Mouse (Mus musculus) gastrocnemius, postnatal 36 days (tissue): Measurements from ENCODE around the gene Adap2. TPM values are rescaled to one million over a fixed set of nuclear protein-coding genes. Genes with fewer than 3 reads are reported as not detected.

ENCODE experiments used
- DNase-seq, 2 experiments: peaks; one replicate each; pipeline ENCODE4 v3.0.0; 2022
- intact Hi-C: fragments of 180-260 bp; cut with DNase I; formaldehyde crosslinking; loops from one replicate; pipeline ENCODE4 v1.15.1; 2025
- total RNA-seq, 2 experiments: library from RNA; stranded (reverse); gene quantifications; 2 replicates each; pipeline ENCODE4 v1.2.3; 2021

The Adap2 gene
- total RNA-seq, 2 experiments from 2014 or later = 3.4 to 5.9 TPM

DNA sequence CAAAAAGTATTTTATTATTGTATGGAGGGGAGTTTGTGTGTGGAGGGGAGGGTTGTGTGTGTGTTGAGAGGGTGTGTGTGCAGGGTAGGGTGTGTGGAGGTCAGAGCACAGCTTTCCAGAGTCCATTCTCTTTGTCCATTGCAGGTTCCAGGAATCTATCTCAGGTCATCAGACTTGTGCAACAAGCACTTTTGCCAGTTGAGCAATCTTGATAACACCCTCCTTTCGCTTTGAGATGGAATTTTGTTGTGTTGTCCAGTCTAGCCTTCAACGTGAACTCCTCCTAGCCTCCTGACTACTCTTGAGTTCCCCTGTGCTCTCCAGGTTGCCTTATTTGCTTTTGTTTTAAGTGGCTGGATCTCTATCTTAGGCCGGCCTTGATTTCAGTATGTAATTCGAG is 36.4 kb downstream of the Adap2 start:
- intact Hi-C loops = no loop called here
- no peak for DNase-seq

- intact Hi-C loops = no loop called here
- DNase-seq = no peak
Measured at GRCm38 (mm10) chr11:80193827-80194226, 39.9 kb downstream of the Adap2 start.

DNA sequence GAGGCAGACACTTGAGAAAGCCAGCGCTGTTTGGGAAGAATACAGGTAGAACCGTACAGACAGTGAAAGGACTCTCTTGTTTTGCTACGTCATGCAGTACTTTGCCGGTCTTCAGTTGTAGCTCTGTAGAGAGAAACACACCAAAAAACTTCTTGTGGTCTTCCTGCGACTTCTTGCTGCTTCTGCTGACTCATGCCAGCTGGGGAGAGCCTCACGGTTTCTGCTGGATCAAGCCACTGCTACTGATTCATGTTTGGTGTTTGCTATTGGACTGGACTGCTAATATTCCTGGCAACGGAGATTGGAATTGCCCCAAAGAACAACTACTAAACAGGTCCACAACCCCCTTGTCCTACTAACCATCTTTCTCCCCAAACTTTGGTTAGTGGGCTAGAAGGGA is 42.4 kb downstream of the Adap2 start:
- DNase-seq = no peak
- intact Hi-C loops = no loop called here

GRCm38 (mm10) chr11:80199316-80199715 is 45.4 kb downstream of the Adap2 start:
- intact Hi-C loops = no loop called here
- DNase-seq = no peak

DNA sequence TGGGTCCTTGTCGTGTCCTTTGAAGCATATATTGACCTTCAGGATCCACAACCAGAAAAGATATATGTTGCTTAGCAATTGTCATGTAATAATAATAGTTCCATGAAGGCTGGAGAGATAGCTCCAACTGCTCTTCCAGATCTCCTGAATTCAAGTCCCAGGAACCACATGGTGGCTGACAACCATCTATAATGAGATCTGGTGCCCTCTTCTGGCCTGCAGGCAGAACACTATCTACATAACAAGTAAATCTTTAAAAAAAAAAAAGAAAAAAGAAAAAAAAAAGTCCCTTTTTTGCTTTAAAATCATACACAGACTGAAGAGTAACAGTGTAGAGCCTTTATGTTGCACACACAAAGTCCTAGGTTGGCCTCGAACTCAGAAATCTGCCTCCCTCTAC is 45.9 kb downstream of the Adap2 start:
- intact Hi-C loops = no loop called here
- DNase-seq = no peak

GRCm38 (mm10) chr11:80200326-80200725 is 46.4 kb downstream of the Adap2 start:
- no peak for DNase-seq
- intact Hi-C loops = no loop called here

DNA sequence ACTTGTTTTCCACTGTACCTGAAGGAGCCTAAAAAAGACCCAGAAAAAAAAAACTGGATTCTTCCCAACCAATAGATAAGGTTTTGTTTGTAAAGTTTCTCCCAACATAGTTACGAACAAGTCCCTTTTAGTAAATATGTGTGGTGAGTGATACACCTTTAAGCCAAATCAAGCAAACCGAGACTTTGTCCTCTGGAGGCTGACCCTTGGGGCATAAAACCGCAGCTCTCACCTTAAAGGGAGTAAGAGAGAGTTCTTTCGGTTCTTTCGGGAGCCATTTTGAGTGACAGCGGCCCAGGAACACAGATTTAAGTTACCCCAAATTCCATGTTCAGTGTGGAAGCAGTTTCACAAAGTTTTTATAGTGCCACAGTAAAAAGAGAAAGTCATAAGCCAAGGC is 48.4 kb downstream of the Adap2 start:
- no peak for DNase-seq
- intact Hi-C loops = no loop called here

DNA sequence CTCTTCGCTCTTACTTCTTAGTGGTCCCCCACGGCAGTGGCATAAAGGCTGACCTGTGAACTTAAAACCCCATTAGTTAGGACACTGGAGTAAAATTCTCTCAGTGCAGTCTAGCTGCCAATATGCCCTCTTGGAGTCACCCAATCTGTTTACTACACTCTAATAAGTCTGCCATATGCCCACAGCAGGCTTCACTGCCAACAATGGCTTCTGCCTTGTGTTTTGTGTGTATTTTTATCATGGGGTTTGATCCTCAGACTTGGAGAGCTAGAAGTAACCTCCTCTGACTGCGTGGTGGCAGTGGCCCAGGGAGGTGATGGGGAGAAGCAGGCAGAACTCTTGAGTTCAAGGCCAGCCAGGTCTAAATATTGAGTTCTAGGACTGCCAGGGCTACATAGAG is 50.1 kb downstream of the Adap2 start:
- intact Hi-C loops = no loop called here
- DNase-seq = no peak

DNA sequence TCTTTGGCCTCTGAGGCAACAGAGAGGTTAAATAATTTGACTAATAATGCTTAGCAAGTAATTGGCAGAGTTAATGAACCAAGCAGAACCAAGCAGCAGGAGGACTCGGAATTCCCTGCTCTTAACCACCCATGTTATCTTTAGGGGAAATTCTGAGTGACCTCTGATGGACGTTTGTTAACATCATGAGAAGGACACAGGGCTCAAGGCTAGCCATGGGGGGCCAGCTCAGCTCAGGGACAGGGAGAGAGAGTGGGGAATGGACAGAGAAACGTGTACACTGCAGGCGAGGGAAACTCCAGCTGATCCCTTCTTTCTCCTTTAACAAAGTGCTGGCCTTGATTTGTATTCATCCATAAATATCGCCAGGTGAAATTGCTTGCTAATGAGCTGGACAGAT is 51.0 kb downstream of the Adap2 start:
- intact Hi-C loops = no loop called here
- DNase-seq = no peak

DNA sequence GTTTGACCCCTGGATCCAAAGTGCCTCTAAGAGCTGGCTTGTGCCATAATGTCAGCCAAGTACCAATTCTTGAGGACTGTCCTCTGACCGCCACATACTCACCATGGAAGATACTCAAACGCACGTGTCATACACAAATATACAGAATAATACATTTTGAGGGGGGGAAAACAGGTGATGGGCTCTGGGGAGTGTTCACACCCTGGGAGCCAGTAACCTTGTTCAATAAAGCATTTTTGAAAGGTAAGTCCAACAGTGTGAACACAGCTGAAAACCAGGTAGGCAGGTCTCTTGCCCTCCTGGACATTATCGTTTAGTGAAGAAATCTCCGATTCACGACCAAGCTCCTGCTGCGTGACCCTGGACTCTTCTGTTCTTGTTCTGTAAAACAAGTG is 54.6 kb downstream of the Adap2 start:
- DNase-seq = no peak
- intact Hi-C loops = no loop called here

- intact Hi-C loops = no loop called here
- DNase-seq = peak; percentile 95
Measured at GRCm38 (mm10) chr11:80208860-80209800, 55.2 kb downstream of the Adap2 start, which contains the start of gene Rhot1. Rhot1 (plus strand) TSS chr11:80209019.

GRCm38 (mm10) chr11:80210321-80210720 is 56.4 kb downstream of the Adap2 start:
- no peak for DNase-seq
- intact Hi-C loops = no loop called here

GRCm38 (mm10) chr11:80212282-80212681 is 58.4 kb downstream of the Adap2 start:
- DNase-seq = no peak
- intact Hi-C loops = no loop called here

DNA sequence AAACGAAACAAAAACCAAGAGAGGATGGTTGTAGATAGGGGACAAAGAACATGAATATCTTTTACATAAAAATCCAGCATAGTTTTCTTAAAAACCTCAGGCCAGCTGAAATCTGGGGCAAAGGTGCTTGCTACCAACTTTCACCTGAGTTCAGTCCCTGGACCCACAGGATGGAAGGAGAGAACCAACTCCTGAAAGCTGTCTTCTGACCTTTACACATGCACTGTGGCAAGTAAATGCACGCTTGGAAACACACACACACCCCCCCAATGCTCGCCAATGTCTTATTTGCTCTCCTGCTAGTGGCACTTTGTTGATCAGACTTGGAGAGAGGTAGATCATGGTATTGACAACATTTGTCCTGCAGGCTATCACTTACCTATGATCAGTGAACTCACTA is 61.4 kb downstream of the Adap2 start:
- intact Hi-C loops = no loop called here
- no peak for DNase-seq

DNA sequence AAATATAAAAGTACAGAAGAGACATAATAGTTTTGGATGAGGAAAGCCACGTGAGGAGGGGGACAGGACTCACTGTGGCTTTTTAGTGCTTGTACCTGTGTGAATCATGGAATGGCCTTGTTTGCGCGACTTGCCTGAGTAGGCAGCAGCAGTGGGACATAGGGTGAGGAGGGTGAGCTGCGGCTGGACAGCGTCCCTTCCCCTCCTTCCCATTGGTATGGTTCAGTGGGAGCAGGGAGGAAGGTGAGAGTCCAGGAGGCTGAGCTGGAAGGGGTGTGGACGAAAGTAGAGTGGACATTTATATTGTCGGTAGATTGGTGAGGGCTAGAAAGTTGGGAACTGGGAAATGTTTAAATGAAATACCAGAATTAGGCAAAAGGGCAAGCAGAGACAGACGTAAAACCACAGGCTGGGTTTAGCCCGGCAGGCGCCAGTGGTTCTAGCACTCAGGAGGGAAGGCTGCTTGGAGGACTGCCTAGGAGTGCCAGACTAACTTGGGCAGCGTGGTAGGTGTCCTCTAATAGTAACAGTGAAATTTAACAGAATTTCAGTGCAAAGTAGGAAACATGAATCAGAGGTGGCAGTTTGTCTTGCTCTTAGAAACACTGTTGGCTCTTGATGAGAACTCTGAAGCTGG is 64.9 kb downstream of the Adap2 start:
- intact Hi-C loops = no loop called here
- DNase-seq = no peak

Other genes with a start within 250 kb of the Adap2 start
- gene Utp6, start 191.7 kb upstream of the Adap2 start, total RNA-seq = 10 to 100 TPM; 25.5 to 30.4 TPM
- gene Suz12, start 161.0 kb upstream of the Adap2 start, total RNA-seq = 10 to 100 TPM; 14.2 to 20.6 TPM
- 1 to 10 TPM; 4.7 to 6.8 TPM for gene Crlf3, start 73.1 kb upstream of the Adap2 start, total RNA-seq
- gene Atad5, start 64.7 kb upstream of the Adap2 start, total RNA-seq = 1 to 10 TPM in 1 of 2 experiments, under 1 TPM in 1; 0.91 to 1.3 TPM
- 10 to 100 TPM; 16.5 to 20.6 TPM for gene Tefm, start 11.9 kb upstream of the Adap2 start, total RNA-seq
- 1 to 10 TPM; 1.8 to 2.4 TPM for gene Rnf135, start 29.7 kb downstream of the Adap2 start, total RNA-seq
- 10 to 100 TPM; 35.7 to 37.2 TPM for gene Rhot1, start 54.9 kb downstream of the Adap2 start, total RNA-seq
- gene Rhbdl3, start 146.8 kb downstream of the Adap2 start, total RNA-seq = 1 to 10 TPM; 5.7 to 9.0 TPM
- 10 to 100 TPM; 32.1 TPM for gene 5730455P16Rik, start 223.9 kb downstream of the Adap2 start, total RNA-seq
- 10 to 100 TPM; 44.6 to 57.9 TPM for gene Zfp207, start 229.2 kb downstream of the Adap2 start, total RNA-seq